Mouse (Mus musculus) midbrain, postnatal 0 days (tissue): Measurements from ENCODE around the gene Eipr1. TPM values are rescaled to one million over a fixed set of nuclear protein-coding genes. Genes with fewer than 3 reads are reported as not detected.

Experiments used
- ATAC-seq: fragments of 200-750 bp; cut with Nextera tagmentation; 2 replicates; pipeline ENCODE4 v1.8.0; 2017; ENCODE audit warnings: moderate number of reproducible peaks, mild to moderate bottlenecking, moderate TSS enrichment, moderate library complexity; ENCODE audit not compliant: low FRiP score
- DNase-seq: peaks from one replicate; pipeline ENCODE4 v3.0.0-alpha.2; 2015; ENCODE audit warnings: low spot score
- H3K27ac ChIP-seq: fragments of 300-500 bp; sonication (generic); 2 replicates; pipeline ENCODE4 v1.5.1; 2014; ENCODE audit warnings: low read depth, mild to moderate bottlenecking, low read length, mixed read lengths
- H3K27me3 ChIP-seq: fragments of 300-500 bp; sonication (generic); 2 replicates; pipeline ENCODE4 v1.6.1; 2014; ENCODE audit warnings: low read length, control low read depth, mixed read lengths; ENCODE audit not compliant: insufficient read depth
- H3K36me3 ChIP-seq: fragments of 300-500 bp; sonication (generic); 2 replicates; pipeline ENCODE4 v1.6.1; 2014; ENCODE audit warnings: low read length, control low read depth, mixed read lengths; ENCODE audit not compliant: insufficient read depth
- H3K4me1 ChIP-seq: fragments of 300-500 bp; sonication (generic); 2 replicates; pipeline ENCODE4 v1.6.1; 2014; ENCODE audit warnings: mild to moderate bottlenecking, control low read depth, antibody characterized with exemption, low read length, mixed read lengths; ENCODE audit not compliant: insufficient read depth
- H3K4me2 ChIP-seq: fragments of 300-500 bp; sonication (generic); 2 replicates; pipeline ENCODE4 v1.6.1; 2014; ENCODE audit warnings: low read depth, mild to moderate bottlenecking, low read length, mixed read lengths; ENCODE audit not compliant: poor library complexity, severe bottlenecking
- H3K4me3 ChIP-seq: fragments of 300-500 bp; sonication (generic); 2 replicates; pipeline ENCODE4 v1.5.1; 2014; ENCODE audit warnings: low read depth, mild to moderate bottlenecking, low read length, moderate library complexity
- H3K9ac ChIP-seq: fragments of 300-500 bp; sonication (generic); replicated peaks from 2 replicates; pipeline ENCODE4 v1.6.1; 2014; ENCODE audit warnings: mild to moderate bottlenecking, low read length, moderate library complexity, mixed read lengths; ENCODE audit not compliant: poor library complexity, severe bottlenecking
- H3K9me3 ChIP-seq: fragments of 300-500 bp; sonication (generic); 2 replicates; pipeline ENCODE4 v1.6.1; 2016; ENCODE audit warnings: low read length, control low read depth
- CTCF ChIP-seq: IDR thresholded peaks from 2 replicates; pipeline ENCODE4 v1.5.1; 2016; ENCODE audit warnings: antibody characterized with exemption, mild to moderate bottlenecking
- WGBS: fragments of 180-500 bp; shearing (Covaris S2); extraction: QIAGEN DNeasy Blood & Tissue Kit; methylation state at CpG from one replicate; pipeline ENCODE4 v1.1.7; 2014; 5-methylcytosine and 5-hydroxymethylcytosine counted together
- polyA plus RNA-seq: library from polyadenylated mRNA; unstranded; fragments of >200 nt; fragmentation: Nextera tagmentation; extraction: Ambion mirVana; gene quantifications from 2 replicates; pipeline ENCODE4 v1.2.1, GENCODE M21; 2015
- total RNA-seq: library from RNA; depleted of rRNA; stranded (reverse); fragments of >200 nt; gene quantifications from 2 replicates; pipeline ENCODE4 v1.2.3, GENCODE M21; 2014

Gene Eipr1
- total and polyA plus RNA-seq, 2 experiments from 2014 or later, result 59.6 to 62.2 TPM

DNA sequence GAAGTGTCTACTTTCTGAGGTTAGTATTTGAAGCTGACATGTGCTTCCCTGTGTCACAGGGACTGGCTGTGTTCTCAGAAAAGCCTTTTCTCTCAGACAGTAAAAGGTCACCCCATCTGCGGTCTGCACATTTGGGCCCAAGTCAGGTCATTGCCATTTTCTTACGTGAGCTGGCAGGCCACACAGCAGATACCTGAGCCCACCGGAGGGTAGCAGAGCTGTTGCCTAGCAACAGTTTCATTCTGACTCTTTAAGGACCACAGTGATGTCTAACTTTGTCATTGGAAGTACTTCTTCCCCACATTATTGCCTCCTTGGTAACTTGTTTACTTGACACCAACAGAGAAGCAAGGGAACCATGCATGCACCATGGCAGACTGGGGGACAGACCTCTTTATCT, 41.0 kb downstream of the Eipr1 start:
- no peaks in the 10 kb centered on the region for H3K36me3 ChIP-seq
- DNase-seq (no peak), ATAC-seq (no peak)
- no peak for TF ChIP-seq CTCF
- no peaks in the 10 kb centered on the region for H3K27me3 ChIP-seq
- H3K4me3 ChIP-seq, result no peak overlapping the region
- no peaks in the 10 kb centered on the region for H3K9me3 ChIP-seq
- no peak overlapping the region for H3K4me2 ChIP-seq
- WGBS, result 34% methylated on average over 3 of the region's 3 CpGs
- 0 out of 2 replicates have a peak, but pooled peaks cover 3% of the 10 kb centered on the region for H3K4me1 ChIP-seq
- 0 out of 2 replicates have a peak overlapping the region, but pooled peaks have one; percentile 18 for H3K27ac ChIP-seq
- no peak overlapping the region for H3K9ac ChIP-seq

DNA sequence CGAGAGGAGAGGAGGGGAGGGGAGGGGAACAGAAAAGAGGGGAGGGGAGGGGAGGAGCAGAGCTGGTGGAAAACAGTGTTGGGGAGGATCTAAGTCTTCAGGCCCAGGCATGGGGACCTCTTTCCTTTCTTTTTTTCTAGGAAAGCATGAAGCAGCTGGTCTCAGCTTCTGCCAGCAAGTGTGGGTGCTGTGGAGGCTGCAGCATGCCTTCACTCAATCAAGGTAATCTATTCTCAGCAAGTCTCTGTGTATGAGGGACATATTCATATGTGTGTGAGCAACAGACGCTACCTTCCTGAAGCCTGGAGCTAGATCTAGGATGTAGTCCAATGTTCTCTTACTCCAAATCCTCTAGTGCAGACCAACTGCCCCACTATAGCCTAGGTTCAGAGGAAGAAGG, 42.1 kb downstream of the Eipr1 start:
- DNase-seq (no peak), ATAC-seq (no peak)
- H3K27ac ChIP-seq, result no peak overlapping the region
- no peak overlapping the region for H3K4me2 ChIP-seq
- no peak overlapping the region for H3K9ac ChIP-seq
- no peak overlapping the region for H3K4me3 ChIP-seq
- 45% methylated on average over 2 of the region's 2 CpGs for WGBS
- H3K9me3 ChIP-seq, result no peaks in the 10 kb centered on the region
- H3K4me1 ChIP-seq, result 0 out of 2 replicates have a peak, but pooled peaks cover 3% of the 10 kb centered on the region
- H3K36me3 ChIP-seq, result no peaks in the 10 kb centered on the region
- no peak for TF ChIP-seq CTCF
- H3K27me3 ChIP-seq, result no peaks in the 10 kb centered on the region

DNA sequence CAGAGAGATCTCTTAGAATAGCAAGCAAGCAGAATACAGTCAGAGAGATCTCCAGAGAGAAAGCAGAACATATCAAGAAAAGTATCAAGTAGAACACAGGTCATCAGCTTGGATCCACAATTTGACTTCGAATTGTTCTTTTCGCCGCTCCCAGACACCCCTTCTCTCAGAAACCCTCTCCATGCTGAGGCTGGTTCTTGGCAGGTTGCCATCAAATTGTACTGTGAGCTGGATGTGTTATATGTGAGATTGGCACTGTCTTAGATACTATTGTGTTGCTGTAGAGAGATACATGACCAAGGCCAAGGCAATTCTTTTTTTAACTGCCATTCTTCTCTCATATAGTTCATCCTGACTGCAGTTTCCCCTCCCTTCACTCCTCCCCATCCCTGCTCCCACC, 43.4 kb downstream of the Eipr1 start:
- no peaks in the 10 kb centered on the region for H3K27me3 ChIP-seq
- H3K4me3 ChIP-seq, result no peak overlapping the region
- H3K36me3 ChIP-seq, result no peaks in the 10 kb centered on the region
- H3K27ac ChIP-seq, result no peak overlapping the region
- 78% methylated on average over 3 of the region's 3 CpGs for WGBS
- H3K9ac ChIP-seq, result no peak overlapping the region
- no peak for ATAC-seq
- H3K4me2 ChIP-seq, result no peak overlapping the region
- TF ChIP-seq CTCF, result no peak
- no peaks in the 10 kb centered on the region for H3K9me3 ChIP-seq
- DNase-seq, result no peak
- peaks cover 4% of the 10 kb centered on the region; the same call in 1 of the 2 replicates for H3K4me1 ChIP-seq

DNA sequence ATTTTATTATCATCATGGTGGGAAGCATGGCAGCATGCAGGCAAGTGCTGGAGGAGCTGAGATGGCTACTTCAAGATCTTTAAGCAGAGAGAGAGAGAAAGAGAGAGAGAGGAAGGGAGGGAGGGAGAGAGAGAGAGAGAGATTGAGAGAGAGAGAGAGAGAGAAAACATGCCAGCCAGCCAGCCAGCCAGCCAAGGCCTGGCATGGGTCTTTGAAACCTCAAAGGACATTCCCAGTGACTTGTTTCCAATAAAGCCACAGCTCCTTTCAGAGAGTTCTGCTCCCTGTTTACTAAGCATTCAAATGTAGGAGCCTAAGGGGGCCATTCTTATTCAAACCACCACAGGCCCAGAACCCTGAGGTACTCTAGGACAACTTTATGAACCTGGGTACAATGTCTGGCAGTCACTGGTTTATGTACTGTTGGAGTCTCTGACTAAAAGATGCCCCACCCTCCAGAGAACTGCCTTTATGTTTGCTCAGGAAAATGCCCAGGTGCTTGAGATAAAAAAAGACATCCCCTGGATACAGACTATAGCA, 45.3 kb downstream of the Eipr1 start:
- no peak for ATAC-seq

DNA sequence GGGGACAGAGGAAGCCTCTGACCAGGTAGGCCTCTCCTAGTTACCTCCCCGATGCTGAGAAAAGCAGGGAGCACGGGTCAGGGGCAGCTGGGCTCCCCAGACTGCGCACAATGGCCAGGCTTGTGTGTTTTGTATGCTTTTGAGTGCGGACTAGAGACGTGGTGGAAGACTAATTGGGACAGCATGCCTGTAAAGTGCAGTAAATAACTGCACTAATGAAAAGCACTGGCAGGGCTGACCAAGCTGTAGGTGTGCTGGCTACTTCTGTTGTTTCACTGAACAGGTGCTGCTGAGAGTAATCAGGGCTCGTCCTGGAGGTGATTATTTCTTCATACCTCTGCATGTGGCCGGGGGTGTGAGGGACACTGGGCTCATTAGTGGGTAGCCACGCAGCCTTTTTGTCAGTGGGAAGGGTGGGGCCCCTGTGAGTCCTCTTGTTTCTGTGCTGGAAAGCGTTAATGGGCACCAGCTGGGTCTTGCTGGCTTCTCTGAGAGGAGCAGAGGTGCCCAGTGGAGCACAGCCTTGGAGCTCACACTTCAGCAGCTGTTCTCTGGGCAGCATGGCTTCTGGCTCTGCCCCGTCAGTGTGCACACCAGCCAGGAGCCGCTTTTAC, 48.3 kb downstream of the Eipr1 start:
- no peaks in the 10 kb centered on the region for H3K27me3 ChIP-seq
- H3K9ac ChIP-seq, result peak overlapping the region; percentile 19; the same call in 1 of the 2 replicates
- ATAC-seq, result peak; percentile 20; the same call in 1 of the 2 replicates
- no peak overlapping the region for H3K27ac ChIP-seq
- H3K36me3 ChIP-seq, result no peaks in the 10 kb centered on the region
- H3K4me1 ChIP-seq, result peaks cover 5% of the 10 kb centered on the region
- H3K4me2 ChIP-seq, result no peak overlapping the region
- H3K4me3 ChIP-seq, result no peak overlapping the region
- no peaks in the 10 kb centered on the region for H3K9me3 ChIP-seq
- TF ChIP-seq CTCF, result no peak
- WGBS, result 49% methylated on average over 11 of the region's 11 CpGs
- DNase-seq, result peak; percentile 36

More for the DNA sequence above, 45.3 kb downstream of the Eipr1 start:
- Histone ChIP-seq H3K4me3 (no peak overlapping the region), H3K4me1 (peaks cover 6% of the 10 kb centered on the region; the same call in 1 of the 2 replicates), H3K27ac (no peak overlapping the region), H3K9ac (no peak overlapping the region), H3K4me2 (no peak overlapping the region), H3K36me3 (no peaks in the 10 kb centered on the region), H3K9me3 (no peaks in the 10 kb centered on the region), H3K27me3 (no peaks in the 10 kb centered on the region)
- peak; percentile 36 for DNase-seq
- no peak for TF ChIP-seq CTCF

DNA sequence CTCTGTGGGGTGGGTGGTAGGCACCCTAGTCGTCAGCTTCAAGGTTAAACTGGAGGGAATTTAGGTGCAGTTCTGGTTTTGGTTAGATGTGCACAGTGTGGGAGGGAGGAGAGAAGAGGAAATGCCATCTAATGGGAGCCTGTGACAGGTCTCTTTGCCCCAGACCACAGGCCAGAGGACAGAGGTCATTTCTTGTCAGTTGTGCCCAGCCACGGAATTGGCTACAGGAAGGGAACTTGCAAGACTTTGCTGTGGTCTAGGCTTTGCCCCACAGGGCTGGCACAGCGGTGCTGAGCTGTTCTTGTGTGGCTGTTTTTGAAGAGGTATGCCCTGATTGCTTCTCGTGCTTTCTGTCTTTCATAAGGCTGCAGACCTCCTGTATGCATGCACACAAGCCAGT, 48.8 kb downstream of the Eipr1 start:
- peaks cover 8% of the 10 kb centered on the region for H3K4me1 ChIP-seq
- H3K27me3 ChIP-seq, result no peaks in the 10 kb centered on the region
- H3K4me2 ChIP-seq, result no peak overlapping the region
- no peak overlapping the region for H3K27ac ChIP-seq
- no peak for TF ChIP-seq CTCF
- DNase-seq, result no peak
- 56% methylated on average over 4 of the region's 4 CpGs for WGBS
- ATAC-seq, result no peak
- H3K9me3 ChIP-seq, result no peaks in the 10 kb centered on the region
- no peak overlapping the region for H3K9ac ChIP-seq
- H3K4me3 ChIP-seq, result no peak overlapping the region
- no peaks in the 10 kb centered on the region for H3K36me3 ChIP-seq
